Mouse (Mus musculus) neural tube, embryonic 15.5 days (tissue): ENCODE measurements around the gene Cfap157. TPM values are rescaled to one million over a fixed set of nuclear protein-coding genes. Genes with fewer than 3 reads are reported as not detected.

Experiments
- ATAC-seq: fragments of 200-750 bp; cut with Nextera tagmentation; 2 replicates; pipeline ENCODE4 v1.8.0; 2017; ENCODE audit warnings: mild to moderate bottlenecking, moderate TSS enrichment, moderate library complexity; ENCODE audit not compliant: low FRiP score
- H3K27ac ChIP-seq: fragments of 300-500 bp; sonication (generic); replicated peaks from 2 replicates; pipeline ENCODE4 v1.5.1; 2015; ENCODE audit warnings: mild to moderate bottlenecking, inconsistent platforms
- H3K27me3 ChIP-seq: fragments of 300-500 bp; sonication (generic); replicated peaks from 2 replicates; pipeline ENCODE4 v1.6.1; 2015; ENCODE audit warnings: inconsistent platforms
- H3K36me3 ChIP-seq: fragments of 300-500 bp; sonication (generic); 2 replicates; pipeline ENCODE4 v1.6.1; 2015; ENCODE audit warnings: inconsistent platforms
- H3K4me1 ChIP-seq: fragments of 300-500 bp; sonication (generic); 2 replicates; pipeline ENCODE4 v1.6.1; 2015; ENCODE audit warnings: inconsistent platforms
- H3K4me2 ChIP-seq: fragments of 300-500 bp; sonication (generic); 2 replicates; pipeline ENCODE4 v1.6.1; 2015; ENCODE audit warnings: inconsistent platforms, mild to moderate bottlenecking, moderate library complexity
- H3K4me3 ChIP-seq: fragments of 300-500 bp; sonication (generic); replicated peaks from 2 replicates; pipeline ENCODE4 v1.5.1; 2015; ENCODE audit warnings: mild to moderate bottlenecking, inconsistent platforms
- H3K9ac ChIP-seq: fragments of 300-500 bp; sonication (generic); replicated peaks from 2 replicates; pipeline ENCODE4 v1.6.1; 2015; ENCODE audit warnings: mild to moderate bottlenecking, inconsistent platforms
- H3K9me3 ChIP-seq: fragments of 300-500 bp; sonication (generic); replicated peaks from 2 replicates; pipeline ENCODE4 v1.6.1; 2016; ENCODE audit warnings: inconsistent platforms
- WGBS: fragments of 180-500 bp; shearing (Covaris S2); methylation state at CpG from one replicate; pipeline ENCODE4 v1.1.7; 2015; ENCODE audit warnings: mixed read lengths; 5-methylcytosine and 5-hydroxymethylcytosine counted together
- polyA plus RNA-seq: library from polyadenylated mRNA; unstranded; fragments of >200 nt; fragmentation: Nextera tagmentation; extraction: Ambion mirVana; gene quantifications from 2 replicates; pipeline ENCODE4 v1.2.1, GENCODE M21; 2015

The Cfap157 gene
- polyA plus RNA-seq, 1 experiment from 2014 or later, result 1.1 TPM

DNA sequence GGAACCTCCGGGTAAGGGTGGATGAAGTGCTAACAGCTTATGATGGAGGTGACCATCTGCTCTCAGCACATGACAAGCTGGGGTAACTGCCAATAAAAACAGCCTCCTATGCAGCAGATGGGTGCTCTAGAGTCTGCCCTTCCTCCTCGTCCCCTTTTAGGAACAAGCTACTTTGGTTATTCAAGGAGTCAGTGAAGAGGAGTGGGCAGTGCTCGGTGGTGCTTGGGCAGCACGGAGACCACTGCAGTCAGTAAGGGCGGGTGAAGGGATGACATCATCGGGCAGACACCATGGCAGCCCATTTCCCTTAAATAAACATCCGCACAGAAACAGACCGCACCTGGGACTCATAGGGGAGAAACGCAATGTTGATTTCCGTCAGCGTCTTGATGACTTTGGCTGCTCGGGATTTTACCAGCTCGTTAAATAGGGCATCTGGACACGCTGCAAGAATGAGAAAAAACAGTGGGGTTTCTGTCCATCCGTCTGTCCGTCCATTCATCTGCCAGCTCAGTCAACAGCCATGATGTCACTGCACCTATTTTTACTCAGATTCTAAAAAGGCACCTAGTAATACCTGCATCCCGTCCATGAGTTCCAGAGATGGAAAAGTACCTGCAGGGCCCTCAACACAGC lies 32.8 kb upstream of the Cfap157 start:
- 52% methylated on average over 17 of the region's 17 CpGs for WGBS
- no peaks in the 10 kb centered on the region for H3K9me3 ChIP-seq
- H3K27ac ChIP-seq, result 0 out of 2 replicates have a peak overlapping the region, but pooled peaks have one; percentile 18
- no peak overlapping the region for H3K4me3 ChIP-seq
- H3K4me2 ChIP-seq, result no peak overlapping the region
- H3K27me3 ChIP-seq, result no peaks in the 10 kb centered on the region
- ATAC-seq, result no peak
- no peak overlapping the region for H3K9ac ChIP-seq
- H3K36me3 ChIP-seq, result peaks cover 82% of the 10 kb centered on the region
- peaks cover 7% of the 10 kb centered on the region; the same call in 1 of the 2 replicates for H3K4me1 ChIP-seq

DNA sequence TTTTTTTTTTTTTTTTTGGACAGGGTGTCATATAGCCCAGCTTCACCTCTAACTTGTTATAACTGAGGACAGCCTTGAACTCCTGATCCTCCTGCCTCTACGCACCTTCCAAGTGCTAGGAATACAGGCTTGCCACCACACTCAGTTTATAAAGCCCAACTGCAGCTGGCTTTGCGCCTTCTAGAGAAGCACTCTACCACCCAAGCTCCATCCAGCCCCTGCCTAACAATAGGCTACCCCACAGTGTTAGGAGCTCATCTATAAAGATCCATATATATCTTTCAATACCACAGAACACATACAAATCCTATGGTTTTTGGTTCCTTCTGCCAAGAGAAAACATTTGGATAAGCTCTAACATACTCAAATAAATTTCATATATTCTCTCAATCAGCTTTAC lies 32.3 kb upstream of the Cfap157 start:
- Histone ChIP-seq H3K27me3 (no peaks in the 10 kb centered on the region), H3K4me3 (no peak overlapping the region), H3K36me3 (peaks cover 83% of the 10 kb centered on the region), H3K9ac (no peak overlapping the region), H3K4me1 (peaks cover 7% of the 10 kb centered on the region; the same call in 1 of the 2 replicates), H3K9me3 (no peaks in the 10 kb centered on the region), H3K4me2 (no peak overlapping the region), H3K27ac (no peak overlapping the region)
- ATAC-seq, result no peak
- 85% methylated on average over 2 of the region's 2 CpGs for WGBS

DNA sequence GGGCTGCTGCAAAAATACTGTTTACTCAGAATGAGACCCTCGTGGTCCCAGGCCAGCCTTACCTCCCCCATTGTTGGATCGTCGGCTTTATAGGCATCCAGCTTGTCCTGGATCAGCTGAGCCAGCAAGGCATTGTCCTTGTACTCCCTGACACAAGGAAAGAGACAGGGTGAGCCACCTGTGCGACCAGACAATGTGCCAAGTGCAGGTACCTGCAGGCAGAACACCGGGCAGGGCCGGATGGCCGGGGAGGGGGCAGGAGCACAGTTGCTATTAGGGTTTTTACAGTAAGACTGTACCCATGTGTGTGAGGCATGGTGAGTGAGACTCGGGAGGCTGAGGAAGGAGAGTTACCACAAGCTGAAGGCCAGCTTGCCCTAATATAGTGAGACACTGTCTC lies 27.7 kb upstream of the Cfap157 start:
- Histone ChIP-seq H3K9me3 (no peaks in the 10 kb centered on the region), H3K4me1 (peaks cover 2% of the 10 kb centered on the region; the same call in 1 of the 2 replicates), H3K9ac (no peak overlapping the region), H3K27ac (no peak overlapping the region), H3K36me3 (peaks cover 85% of the 10 kb centered on the region), H3K4me2 (no peak overlapping the region), H3K27me3 (no peaks in the 10 kb centered on the region), H3K4me3 (no peak overlapping the region)
- 85% methylated on average over 8 of the region's 8 CpGs for WGBS
- ATAC-seq, result no peak

DNA sequence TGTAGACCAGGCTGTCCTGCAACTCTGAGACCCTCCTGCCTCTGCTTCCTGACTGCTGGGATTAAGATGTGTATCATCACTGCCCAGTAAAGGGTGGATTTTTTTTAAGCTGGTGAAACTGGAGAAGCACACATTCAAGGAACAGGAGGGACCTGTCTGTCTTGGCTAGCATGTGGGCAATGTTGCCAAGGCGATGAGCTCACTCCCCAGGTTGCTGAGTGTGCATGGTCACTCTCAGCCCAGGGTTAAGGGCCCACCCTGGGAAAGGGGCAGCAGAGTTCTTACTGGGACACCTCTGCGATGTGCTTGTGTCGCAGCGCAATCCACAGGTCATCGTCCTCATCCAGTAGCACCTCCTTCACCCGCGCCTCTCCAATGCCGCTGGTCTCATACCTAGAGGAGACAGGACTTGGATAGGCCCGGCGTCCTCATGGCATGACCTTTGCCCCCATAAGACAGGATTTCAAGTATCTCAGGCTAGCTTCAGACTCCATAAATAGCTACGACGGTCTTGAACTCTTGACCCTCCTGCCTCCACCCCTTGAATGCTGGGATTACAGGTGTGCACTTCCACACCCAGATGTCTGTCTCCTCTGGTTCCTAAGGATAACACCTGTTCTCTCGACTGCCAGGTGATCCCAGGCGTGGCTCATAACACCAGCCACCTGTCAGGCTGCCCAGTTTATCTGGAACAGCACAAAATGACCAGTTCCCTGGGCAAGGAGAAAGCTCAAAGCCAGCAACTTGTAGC lies 24.8 kb upstream of the Cfap157 start:
- Histone ChIP-seq H3K36me3 (peaks cover 91% of the 10 kb centered on the region), H3K4me1 (no peaks in the 10 kb centered on the region), H3K27ac (no peak overlapping the region), H3K4me3 (no peak overlapping the region), H3K4me2 (no peak overlapping the region), H3K9me3 (no peaks in the 10 kb centered on the region), H3K9ac (no peak overlapping the region), H3K27me3 (no peaks in the 10 kb centered on the region)
- WGBS, result 93% methylated on average over 14 of the region's 14 CpGs
- no peak for ATAC-seq

DNA sequence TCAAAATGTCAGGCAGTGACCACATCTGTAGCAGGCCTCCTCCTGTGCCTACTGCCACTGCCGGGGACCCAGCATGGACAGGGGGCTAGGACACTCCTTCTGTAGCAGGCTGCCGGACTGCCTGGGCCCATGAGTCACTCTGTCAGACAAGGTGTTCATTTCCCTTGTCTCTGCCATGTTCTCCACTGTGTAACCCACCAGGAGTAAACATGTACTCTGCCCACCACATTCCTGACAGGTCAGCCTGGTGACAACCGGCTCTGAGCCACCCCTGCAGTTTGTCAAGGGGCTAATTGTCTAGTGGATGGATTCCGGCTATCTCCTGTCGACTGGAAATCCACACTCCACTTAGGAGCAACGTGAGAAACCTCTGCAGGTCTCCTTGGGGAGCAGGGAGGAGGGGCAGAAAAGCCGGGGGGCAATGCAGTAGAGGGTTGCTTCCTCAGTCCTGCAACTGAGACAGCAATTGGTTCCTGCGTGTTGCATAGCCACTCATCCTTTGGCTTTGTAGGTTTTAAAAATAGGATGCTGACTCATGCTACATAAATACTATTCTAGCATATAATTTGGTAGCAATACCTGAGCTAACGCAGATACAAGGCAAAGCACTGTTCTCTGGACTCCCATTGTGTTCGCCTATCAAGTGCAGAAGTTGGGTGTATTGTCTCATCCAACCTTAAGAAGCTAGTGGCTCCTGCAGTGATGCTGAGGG lies 14.2 kb upstream of the Cfap157 start:
- Histone ChIP-seq H3K4me1 (no peaks in the 10 kb centered on the region), H3K4me3 (no peak overlapping the region), H3K36me3 (peaks cover 96% of the 10 kb centered on the region), H3K27ac (no peak overlapping the region), H3K4me2 (no peak overlapping the region), H3K9ac (no peak overlapping the region), H3K27me3 (no peaks in the 10 kb centered on the region), H3K9me3 (no peaks in the 10 kb centered on the region)
- WGBS, result 73% methylated on average over 10 of the region's 10 CpGs
- ATAC-seq, result no peak

DNA sequence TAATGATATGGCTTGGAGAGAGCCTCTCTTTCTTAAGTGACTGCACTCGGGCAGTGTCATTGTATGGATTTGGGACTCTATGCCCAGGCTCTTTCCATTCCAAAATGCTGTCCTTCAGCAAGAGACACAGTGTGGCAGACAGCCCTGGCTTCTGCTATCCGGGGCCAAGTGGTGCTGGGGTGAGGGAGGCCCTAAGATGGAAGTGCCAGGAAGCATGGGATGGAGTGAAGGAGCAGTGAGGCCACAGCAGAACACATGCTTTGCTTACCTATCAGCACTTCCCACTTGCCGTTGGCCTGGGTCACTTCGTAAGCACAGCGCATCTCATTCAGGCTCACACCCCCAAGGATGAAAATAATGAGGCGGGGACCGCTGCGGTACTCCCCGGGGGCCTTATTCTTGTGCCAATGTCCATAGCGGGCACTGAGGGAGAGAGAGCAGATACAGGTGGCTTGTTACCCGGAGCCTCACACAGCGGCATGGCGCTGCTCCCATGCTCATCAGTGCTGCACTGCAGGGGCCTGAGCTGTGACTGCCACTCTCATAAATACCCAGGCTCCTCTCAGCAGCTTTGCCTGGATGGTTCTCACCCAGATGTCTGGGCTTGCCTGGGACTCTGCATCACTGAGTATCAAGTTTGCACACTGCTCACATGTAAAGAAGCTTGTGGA lies 11.7 kb upstream of the Cfap157 start:
- H3K4me1 ChIP-seq, result no peaks in the 10 kb centered on the region
- H3K9me3 ChIP-seq, result no peaks in the 10 kb centered on the region
- no peak overlapping the region for H3K4me2 ChIP-seq
- 69% methylated on average over 13 of the region's 13 CpGs for WGBS
- no peaks in the 10 kb centered on the region for H3K27me3 ChIP-seq
- H3K36me3 ChIP-seq, result peaks cover 92% of the 10 kb centered on the region
- no peak overlapping the region for H3K27ac ChIP-seq
- no peak for ATAC-seq
- H3K4me3 ChIP-seq, result no peak overlapping the region
- no peak overlapping the region for H3K9ac ChIP-seq

DNA sequence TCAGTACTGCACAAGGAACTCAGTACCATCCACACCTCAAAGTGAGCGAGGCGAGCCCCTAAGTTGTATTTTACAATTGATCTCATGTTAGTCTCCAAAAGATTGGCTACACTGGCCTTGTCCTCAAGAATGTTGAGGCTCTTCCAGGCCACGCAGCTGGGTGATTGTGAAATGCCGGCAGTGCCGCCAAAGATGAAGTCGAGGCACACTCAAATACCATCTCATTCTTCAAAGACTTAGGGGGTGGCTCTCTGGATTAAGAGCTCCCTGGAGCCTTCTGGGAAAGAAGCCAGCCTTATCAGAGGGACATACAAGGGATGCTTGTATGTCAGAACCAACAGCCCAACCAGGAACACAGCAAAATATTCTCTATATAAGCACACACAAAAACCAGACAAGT lies 7.1 kb upstream of the Cfap157 start:
- peaks cover 70% of the 10 kb centered on the region for H3K36me3 ChIP-seq
- H3K4me2 ChIP-seq, result no peak overlapping the region
- H3K9ac ChIP-seq, result no peak overlapping the region
- no peaks in the 10 kb centered on the region for H3K27me3 ChIP-seq
- WGBS, result 80% methylated on average over 6 of the region's 6 CpGs
- no peak for ATAC-seq
- H3K27ac ChIP-seq, result no peak overlapping the region
- H3K4me3 ChIP-seq, result no peak overlapping the region
- no peaks in the 10 kb centered on the region for H3K9me3 ChIP-seq
- no peaks in the 10 kb centered on the region for H3K4me1 ChIP-seq

DNA sequence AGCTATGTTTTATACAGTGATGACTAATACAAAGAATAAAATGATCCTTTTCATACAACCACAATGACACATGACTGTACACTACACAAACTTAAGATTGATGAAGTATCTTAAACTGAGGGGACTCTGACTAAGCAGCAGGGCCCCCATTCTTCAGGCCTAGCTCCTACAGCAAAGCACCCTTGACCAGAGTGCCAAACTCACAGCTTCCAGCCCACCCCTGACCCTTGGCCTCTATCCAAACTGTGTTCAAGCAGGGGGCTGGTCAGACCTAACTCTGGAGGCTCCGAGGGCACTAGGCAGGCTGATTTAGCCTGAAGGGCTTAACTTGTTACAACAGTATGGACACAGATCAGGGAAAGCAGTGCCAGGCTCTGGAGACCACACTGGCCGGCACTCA lies 4.4 kb upstream of the Cfap157 start:
- no peaks in the 10 kb centered on the region for H3K9me3 ChIP-seq
- no peak overlapping the region for H3K4me3 ChIP-seq
- no peak overlapping the region for H3K27ac ChIP-seq
- H3K9ac ChIP-seq, result no peak overlapping the region
- H3K36me3 ChIP-seq, result peaks cover 44% of the 10 kb centered on the region
- 68% methylated on average over 2 of the region's 2 CpGs for WGBS
- no peak for ATAC-seq
- H3K4me2 ChIP-seq, result no peak overlapping the region
- no peaks in the 10 kb centered on the region for H3K27me3 ChIP-seq
- H3K4me1 ChIP-seq, result peaks cover 3% of the 10 kb centered on the region; the same call in 1 of the 2 replicates

DNA sequence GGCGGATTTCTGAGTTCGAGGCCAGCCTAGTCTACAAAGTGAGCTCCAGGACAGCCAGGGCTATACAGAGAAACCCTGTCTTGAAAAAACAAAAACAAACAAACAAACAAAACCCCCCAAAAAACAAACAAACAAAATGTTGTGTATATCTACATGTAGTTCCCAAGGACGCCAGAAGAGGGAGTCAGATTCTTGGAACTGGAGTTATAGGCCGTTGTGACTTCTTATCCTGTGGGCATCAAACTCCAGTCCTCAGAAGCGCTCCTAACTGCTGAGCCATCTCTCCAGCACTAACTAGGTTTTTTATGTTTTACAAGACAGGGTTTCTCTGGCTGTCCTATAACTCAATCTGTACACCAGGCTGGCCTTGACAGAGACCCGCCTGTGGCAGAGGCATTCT lies 2.9 kb upstream of the Cfap157 start:
- Histone ChIP-seq H3K4me2 (no peak overlapping the region), H3K4me1 (peaks cover 3% of the 10 kb centered on the region; the same call in 1 of the 2 replicates), H3K4me3 (no peak overlapping the region), H3K27me3 (no peaks in the 10 kb centered on the region), H3K36me3 (peaks cover 33% of the 10 kb centered on the region), H3K27ac (no peak overlapping the region), H3K9me3 (no peaks in the 10 kb centered on the region), H3K9ac (no peak overlapping the region)
- no peak for ATAC-seq
- WGBS, result 68% methylated on average over 6 of the region's 6 CpGs

DNA sequence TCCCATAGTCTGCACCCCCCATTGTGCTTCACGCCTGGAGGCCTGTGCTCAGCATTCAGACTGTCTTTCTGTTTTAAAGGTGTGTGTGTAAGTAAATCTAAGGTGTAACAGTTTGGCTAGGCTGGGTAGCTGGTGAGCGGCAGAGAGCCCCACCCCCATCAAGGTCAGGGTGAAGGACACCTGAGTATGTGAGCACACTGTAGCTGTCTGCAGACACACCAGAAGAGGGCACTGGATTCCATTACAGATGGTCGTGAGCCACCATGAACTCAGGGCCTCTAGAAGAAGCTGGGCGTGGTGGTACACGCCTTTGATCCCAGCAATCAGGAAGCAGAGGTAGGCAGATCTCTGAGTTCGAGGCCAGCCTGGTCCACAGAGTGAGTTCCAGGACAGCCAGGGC lies 2.5 kb downstream of the Cfap157 start:
- Histone ChIP-seq H3K9me3 (no peaks in the 10 kb centered on the region), H3K27me3 (no peaks in the 10 kb centered on the region), H3K9ac (no peak overlapping the region), H3K27ac (no peak overlapping the region), H3K4me1 (peaks cover 4% of the 10 kb centered on the region), H3K4me3 (no peak overlapping the region), H3K4me2 (no peak overlapping the region), H3K36me3 (no peaks in the 10 kb centered on the region)
- 86% methylated on average over 6 of the region's 6 CpGs for WGBS
- no peak for ATAC-seq

DNA sequence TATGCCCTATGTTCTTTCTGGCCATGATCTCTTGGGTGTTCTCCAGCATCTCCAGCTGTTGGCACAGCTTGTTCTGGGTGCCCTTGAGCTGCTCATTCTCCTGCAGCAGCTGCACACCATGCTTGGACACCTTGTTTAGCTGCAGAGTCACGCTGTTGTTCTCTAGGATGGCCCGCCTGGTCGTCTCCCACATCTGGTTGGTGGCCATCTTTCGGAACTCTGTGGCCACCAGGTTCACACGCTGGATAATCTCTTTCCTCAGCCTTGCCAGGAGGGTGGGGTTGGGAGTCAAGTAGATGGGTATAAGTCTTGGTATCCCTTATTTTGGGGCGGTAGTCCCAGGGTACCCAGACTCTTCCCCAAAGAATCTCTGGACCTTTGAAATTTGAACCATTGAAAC lies 4.5 kb downstream of the Cfap157 start:
- H3K9ac ChIP-seq, result no peak overlapping the region
- no peaks in the 10 kb centered on the region for H3K9me3 ChIP-seq
- 0 out of 2 replicates have a peak, but pooled peaks cover 4% of the 10 kb centered on the region for H3K27me3 ChIP-seq
- H3K4me2 ChIP-seq, result no peak overlapping the region
- H3K4me3 ChIP-seq, result no peak overlapping the region
- no peak overlapping the region for H3K27ac ChIP-seq
- peaks cover 19% of the 10 kb centered on the region for H3K4me1 ChIP-seq
- 94% methylated on average over 6 of the region's 6 CpGs for whole genome bisulfite sequencing
- no peaks in the 10 kb centered on the region for H3K36me3 ChIP-seq
- ATAC-seq, result no peak
